ENCODE assay signal across 8 mouse cellular contexts in the genomic region with DNA sequence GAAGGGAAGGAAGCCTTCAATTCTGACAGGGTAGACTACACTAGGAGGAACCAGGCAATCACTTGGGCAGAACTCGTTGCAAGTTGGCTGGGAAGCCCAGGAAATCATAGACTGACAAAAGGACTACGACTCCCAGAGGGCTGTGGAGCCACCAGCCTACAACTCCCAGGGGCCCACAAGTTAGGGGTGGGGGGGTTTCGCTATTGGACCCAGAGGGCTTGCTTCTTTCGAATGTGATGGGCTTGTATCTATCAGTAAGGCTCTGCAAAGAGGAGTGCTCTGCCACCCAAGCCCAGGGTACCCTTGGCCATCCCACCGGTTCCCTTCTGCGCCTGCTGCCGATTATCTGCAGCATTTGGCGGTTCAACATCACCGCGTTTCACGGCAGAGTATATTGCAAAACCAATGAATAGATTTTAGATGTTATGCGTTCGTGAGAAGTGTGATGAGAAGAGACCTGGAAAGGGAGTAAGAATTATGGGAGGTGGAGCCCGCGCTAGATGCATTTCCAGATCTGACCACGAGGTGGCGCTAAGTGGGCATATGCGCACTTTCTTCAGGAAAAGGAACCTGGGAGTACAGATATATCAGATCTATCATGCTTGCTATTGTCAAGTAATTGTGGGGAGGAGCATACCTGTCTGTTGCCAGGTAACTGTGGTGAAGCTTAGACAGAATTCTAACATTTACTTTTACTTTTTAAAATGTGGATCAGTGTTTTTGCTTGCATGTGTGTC. TPM values are rescaled to one million over a fixed set of nuclear protein-coding genes. Genes with fewer than 3 reads are reported as not detected.
DNase-seq lines count a peak whose midpoint lies in the region; ATAC-seq lines count a peak whose summit lies in the region.

No protein-coding gene starts in this region.

- DNase-seq in 3134 (ENCODE audit: extremely low read depth, insufficient read length, low spot score) = peak; percentile 43
- DNase-seq in adrenal gland, postnatal 25 days = peak; percentile 77
- peak; percentile 69 for DNase-seq in embryonic facial prominence, embryonic 11.5 days (ENCODE audit: low spot score)
- DNase-seq in heart, adult 18-20 months = peak; percentile 64 to 91
- peak; percentile 82 for DNase-seq in kidney, adult 18-20 months
- DNase-seq in limb, embryonic 10.5 days (ENCODE audit: low spot score) = peak; percentile 78
- peak; percentile 45 to 79 for DNase-seq in spleen, adult 18-20 months

- no peak overlapping the region for H3K4me3 ChIP-seq in embryonic facial prominence, embryonic 11.5 days (ENCODE audit: low read depth, low read length)
- peak overlapping the region; percentile 40 for H3K4me3 ChIP-seq in limb, embryonic 10.5 days
- peak overlapping the region; percentile 39 for H3K4me3 ChIP-seq in midbrain, embryonic 13.5 days (replicated peaks)

- no peaks in the 10 kb centered on the region for H3K27me3 ChIP-seq in embryonic facial prominence, embryonic 11.5 days (ENCODE audit: control insufficient read depth, insufficient read depth, low read length)
- no peaks in the 10 kb centered on the region for H3K27me3 ChIP-seq in limb, embryonic 10.5 days (ENCODE audit: low read depth, poor library complexity, severe bottlenecking)
- H3K27me3 ChIP-seq in midbrain, embryonic 13.5 days = no peaks in the 10 kb centered on the region

- WGBS in embryonic facial prominence, embryonic 11.5 days = 12% methylated on average over 18 of the region's 18 CpGs
- 11% methylated on average over 18 of the region's 18 CpGs for WGBS in limb, embryonic 10.5 days
- 13% methylated on average over 18 of the region's 18 CpGs for WGBS in midbrain, embryonic 13.5 days

- H3K9ac ChIP-seq in embryonic facial prominence, embryonic 11.5 days (replicated peaks; ENCODE audit: low read length) = no peak overlapping the region
- H3K9ac ChIP-seq in midbrain, embryonic 13.5 days (replicated peaks) = peak overlapping the region; percentile 58

- no peaks in the 10 kb centered on the region for H3K36me3 ChIP-seq in embryonic facial prominence, embryonic 11.5 days (replicated peaks; ENCODE audit: control insufficient read depth, insufficient read depth, low read depth, low read length)
- H3K36me3 ChIP-seq in limb, embryonic 10.5 days = no peaks in the 10 kb centered on the region
- no peaks in the 10 kb centered on the region for H3K36me3 ChIP-seq in midbrain, embryonic 13.5 days

- H3K27ac ChIP-seq in embryonic facial prominence, embryonic 11.5 days (replicated peaks; ENCODE audit: low read depth, low read length) = no peak overlapping the region
- H3K27ac ChIP-seq in limb, embryonic 10.5 days = no peak overlapping the region
- H3K27ac ChIP-seq in midbrain, embryonic 13.5 days = no peak overlapping the region

- 0 out of 2 replicates have a peak overlapping the region, but pooled peaks have one; percentile 0 for H3K4me2 ChIP-seq in embryonic facial prominence, embryonic 11.5 days (ENCODE audit: low read depth, low read length)
- peak overlapping the region; percentile 50 for H3K4me2 ChIP-seq in midbrain, embryonic 13.5 days (replicated peaks)

- H3K9me3 ChIP-seq in embryonic facial prominence, embryonic 11.5 days (replicated peaks; ENCODE audit: control insufficient read depth, low read length) = no peaks in the 10 kb centered on the region
- H3K9me3 ChIP-seq in limb, embryonic 10.5 days (replicated peaks) = no peaks in the 10 kb centered on the region
- 0 out of 2 replicates have a peak, but pooled peaks cover 4% of the 10 kb centered on the region for H3K9me3 ChIP-seq in midbrain, embryonic 13.5 days

- ATAC-seq in embryonic facial prominence, embryonic 11.5 days (replicated peaks; ENCODE audit: insufficient number of reproducible peaks, low FRiP score, low TSS enrichment, low read depth) = no peak
- peak; percentile 78 for ATAC-seq in midbrain, embryonic 13.5 days

- no peaks in the 10 kb centered on the region for H3K4me1 ChIP-seq in embryonic facial prominence, embryonic 11.5 days (ENCODE audit: control insufficient read depth, insufficient read depth, low read length)
- no peaks in the 10 kb centered on the region for H3K4me1 ChIP-seq in limb, embryonic 10.5 days
- no peaks in the 10 kb centered on the region for H3K4me1 ChIP-seq in midbrain, embryonic 13.5 days (replicated peaks)

RNA-seq across cellular contexts. Expression of a gene that starts 30.1 kb away (rescaled TPM):
- 22.4 and 23.0 TPM in 2 replicates for total RNA-seq in adrenal gland, postnatal 25 days (2021)
- polyA plus RNA-seq in embryonic facial prominence, embryonic 11.5 days (2014; fragmentation: Nextera tagmentation; extraction: Ambion mirVana) = 17.9 and 20.4 TPM in 2 replicates
- 10 to 100 TPM; 12.8 to 16.2 TPM for total RNA-seq in heart, adult 18-20 months (2021)
- 8.4 and 11.0 TPM in 2 replicates for polyA plus RNA-seq in limb, embryonic 10.5 days (2016; fragmentation: Nextera tagmentation; extraction: Ambion mirVana)
- 17.8 and 19.5 TPM in 2 replicates for polyA plus RNA-seq in midbrain, embryonic 13.5 days (2015; fragmentation: Nextera tagmentation; extraction: Ambion mirVana)
